Mouse (Mus musculus) small intestine, adult 2 months (tissue): ENCODE data around the gene Matk.
A peak's percentile ranks its signal among the peaks of the same experiment; 100 is the strongest.

ENCODE experiments used
- CTCF ChIP-seq: fragments of 200-500 bp; IDR thresholded peaks from 2 replicates; pipeline ENCODE4 v1.5.1; 2012; ENCODE audit warnings: low read depth, mild to moderate bottlenecking, control low read depth, inconsistent platforms, low read length, moderate library complexity, mixed read lengths; ENCODE audit not compliant: insufficient replicate concordance, insufficient read length; ENCODE audit errors: extremely low read depth
- POLR2A ChIP-seq: fragments of 200-500 bp; IDR thresholded peaks from 2 replicates; pipeline ENCODE4 v1.6.1; 2012; ENCODE audit warnings: low read depth, mild to moderate bottlenecking, control low read depth, inconsistent platforms, low read length, moderate library complexity

GRCm38 (mm10) chr10:81292554-81293333, 40.0 kb downstream of the Matk start, which contains the start of gene Pip5k1c:
- TF ChIP-seq CTCF, result peak; percentile 84
- TF ChIP-seq POLR2A, result peak; percentile 78; the same call in 1 of the 2 replicates
